Mouse (Mus musculus) ES-E14 (cell line): Measurements from ENCODE around the gene Zfp804b.

Experiments used
- CHD2 ChIP-seq: IDR thresholded peaks from 2 replicates; pipeline ENCODE4 v1.6.1; 2014; ENCODE audit warnings: mild to moderate bottlenecking, low read depth, low read length, inconsistent platforms
- HCFC1 ChIP-seq: IDR thresholded peaks from 2 replicates; pipeline ENCODE4 v1.6.1; 2012; ENCODE audit warnings: low read length, inconsistent platforms, borderline replicate concordance; ENCODE audit not compliant: insufficient read depth
- MAFK ChIP-seq: IDR thresholded peaks from 2 replicates; pipeline ENCODE4 v1.6.1; 2014; ENCODE audit warnings: mild to moderate bottlenecking, low read depth, low read length, inconsistent platforms; ENCODE audit not compliant: insufficient read depth
- ZC3H11A ChIP-seq: IDR thresholded peaks from 2 replicates; pipeline ENCODE4 v1.6.1; 2012; ENCODE audit warnings: low read depth, mild to moderate bottlenecking, inconsistent platforms, low read length, borderline replicate concordance
- ZNF384 ChIP-seq: IDR thresholded peaks from 2 replicates; pipeline ENCODE4 v1.6.1; 2012; ENCODE audit warnings: low read depth, low read length, inconsistent platforms

- TF ChIP-seq ZC3H11A (no peak), ZNF384 (no peak), HCFC1 (no peak), CHD2 (no peak), MAFK (no peak)
These were observed 270.5 kb downstream of the Zfp804b start for GRCm38 (mm10) chr5:7073936-7074631.
